Mouse (Mus musculus): ENCODE measurements at regions not wholly inside any gene's neighbourhood (a gene's known extent, or its start where the extent isn't known, plus 50 kb on each side); places are given as distances from the start of the nearest gene placed in this dataset.

GRCm38 (mm10) chr10:15746866-15747265 is 1028.9 kb upstream of the Gje1 start:
- TF ChIP-seq RAD21 (IDR thresholded peaks at IDR 0.05; ENCODE audit: low read depth, low read length), result no peak
- no peak for TF ChIP-seq ZMIZ1 (IDR thresholded peaks at IDR 0.05; ENCODE audit: low read depth, low read length)
- no peak for TF ChIP-seq RCOR1 (conservative IDR thresholded peaks at IDR 0.05; ENCODE audit: low read depth, low read length)
- TF ChIP-seq NELFE (IDR thresholded peaks at IDR 0.05; ENCODE audit: low read depth, low read length), result no peak
- TF ChIP-seq UBTF (IDR thresholded peaks at IDR 0.05; ENCODE audit: low read depth, low read length), result no peak
- TF ChIP-seq MEF2A (IDR thresholded peaks at IDR 0.05; ENCODE audit: borderline replicate concordance, low read depth, low read length), result no peak
- in situ Hi-C loops (cut with MboI; ENCODE audit: low pct_ligation_motif_present, low pct_unique_long_range_greater_than_20kb, low sequenced_read_pairs), result no loop called here
- Histone ChIP-seq H3K36me3 (replicated peaks in 1 of 2; ENCODE audit: control insufficient read depth in 1 of 2, insufficient read depth in 1 of 2, low read length in 1 of 2) (no peaks in the 10 kb centered on the region), H3K4me1 (ENCODE audit: control insufficient read depth in 1 of 2, insufficient read depth in 2 of 2) (no peaks in the 10 kb centered on the region), H3K27ac (ENCODE audit: insufficient read depth, low read depth) (no peak overlapping the region), H3K27me3 (replicated peaks) (no peaks in the 10 kb centered on the region), H3K9ac (ENCODE audit: insufficient read depth, low read depth) (no peak overlapping the region), H3K9me3 (replicated peaks; ENCODE audit: low read length) (no peaks in the 10 kb centered on the region), H3K79me2 (replicated peaks; ENCODE audit: control insufficient read depth, extremely low read depth, insufficient read depth, poor library complexity, severe bottlenecking) (no peaks in the 10 kb centered on the region), H3K4me3 (replicated peaks in 1 of 3; ENCODE audit: low read depth in 2 of 3, low read length in 2 of 3, poor library complexity in 1 of 3) (no peak overlapping the region), H3K4me2 (ENCODE audit: insufficient read depth, low read depth, poor library complexity, severe bottlenecking) (no peak overlapping the region)
- dilution Hi-C loops (cut with MboI; ENCODE audit: extremely low pct_ligation_motif_present, extremely low pct_unique_long_range_greater_than_20kb, low sequenced_read_pairs), result no loop called here
- DNase-seq (ENCODE audit: extremely low read depth), result no peak

- H3K36me3 ChIP-seq (replicated peaks in 1 of 2; ENCODE audit: control insufficient read depth in 1 of 2, insufficient read depth in 1 of 2, low read length in 1 of 2), result no peaks in the 10 kb centered on the region
- H3K27ac ChIP-seq (ENCODE audit: insufficient read depth, low read depth), result no peak overlapping the region
- DNase-seq (ENCODE audit: extremely low read depth), result no peak
- TF ChIP-seq JUN (IDR thresholded peaks at IDR 0.05; ENCODE audit: insufficient read depth, low read depth, low read length) (no peak), JUND (conservative IDR thresholded peaks at IDR 0.05; ENCODE audit: low read depth, low read length) (no peak), HCFC1 (IDR thresholded peaks at IDR 0.05; ENCODE audit: low read depth, low read length) (no peak), ELF1 (IDR thresholded peaks at IDR 0.05; ENCODE audit: low read depth, low read length) (no peak), RAD21 (IDR thresholded peaks at IDR 0.05; ENCODE audit: low read depth, low read length) (no peak), MEF2A (IDR thresholded peaks at IDR 0.05; ENCODE audit: borderline replicate concordance, low read depth, low read length) (no peak), BHLHE40 (IDR thresholded peaks at IDR 0.05; ENCODE audit: low read depth, low read length) (no peak), NELFE (IDR thresholded peaks at IDR 0.05; ENCODE audit: low read depth, low read length) (no peak), POLR2A (IDR thresholded peaks at IDR 0.05; ENCODE audit: low read depth, low read length) (no peak), USF2 (conservative IDR thresholded peaks at IDR 0.05; ENCODE audit: low read depth, low read length) (no peak)
- no peak overlapping the region for H3K9ac ChIP-seq (ENCODE audit: insufficient read depth, low read depth)
- in situ Hi-C loops (cut with MboI; ENCODE audit: low pct_ligation_motif_present, low pct_unique_long_range_greater_than_20kb, low sequenced_read_pairs), result no loop called here
- no peaks in the 10 kb centered on the region for H3K79me2 ChIP-seq (replicated peaks; ENCODE audit: control insufficient read depth, extremely low read depth, insufficient read depth, poor library complexity, severe bottlenecking)
- H3K4me1 ChIP-seq (ENCODE audit: control insufficient read depth in 1 of 2, insufficient read depth in 2 of 2), result no peaks in the 10 kb centered on the region
- dilution Hi-C loops (cut with MboI; ENCODE audit: extremely low pct_ligation_motif_present, extremely low pct_unique_long_range_greater_than_20kb, low sequenced_read_pairs), result no loop called here
- no peaks in the 10 kb centered on the region for H3K9me3 ChIP-seq (replicated peaks; ENCODE audit: low read length)
- no peak overlapping the region for H3K4me2 ChIP-seq (ENCODE audit: insufficient read depth, low read depth, poor library complexity, severe bottlenecking)
- no peak overlapping the region for H3K4me3 ChIP-seq (replicated peaks in 1 of 3; ENCODE audit: low read depth in 2 of 3, low read length in 2 of 3, poor library complexity in 1 of 3)
- no peaks in the 10 kb centered on the region for H3K27me3 ChIP-seq (replicated peaks)
Observed at GRCm38 (mm10) chr10:15738630-15739029, 1020.6 kb upstream of the Gje1 start.

- Histone ChIP-seq H3K4me1 (ENCODE audit: control insufficient read depth in 1 of 2, insufficient read depth in 2 of 2) (no peaks in the 10 kb centered on the region), H3K27ac (ENCODE audit: insufficient read depth, low read depth) (no peak overlapping the region), H3K4me2 (ENCODE audit: insufficient read depth, low read depth, poor library complexity, severe bottlenecking) (no peak overlapping the region), H3K27me3 (replicated peaks) (no peaks in the 10 kb centered on the region), H3K36me3 (replicated peaks in 1 of 2; ENCODE audit: control insufficient read depth in 1 of 2, insufficient read depth in 1 of 2, low read length in 1 of 2) (no peaks in the 10 kb centered on the region), H3K79me2 (replicated peaks; ENCODE audit: control insufficient read depth, extremely low read depth, insufficient read depth, poor library complexity, severe bottlenecking) (no peaks in the 10 kb centered on the region), H3K9ac (ENCODE audit: insufficient read depth, low read depth) (no peak overlapping the region), H3K4me3 (replicated peaks in 1 of 3; ENCODE audit: low read depth in 2 of 3, low read length in 2 of 3, poor library complexity in 1 of 3) (no peak overlapping the region), H3K9me3 (replicated peaks; ENCODE audit: low read length) (no peaks in the 10 kb centered on the region)
- no peak for TF ChIP-seq ETS1 (conservative IDR thresholded peaks at IDR 0.05; ENCODE audit: low read depth, low read length)
- TF ChIP-seq NELFE (IDR thresholded peaks at IDR 0.05; ENCODE audit: low read depth, low read length), result no peak
- TF ChIP-seq USF1 (IDR thresholded peaks at IDR 0.05; ENCODE audit: low read depth, low read length), result no peak
- TF ChIP-seq JUND (conservative IDR thresholded peaks at IDR 0.05; ENCODE audit: low read depth, low read length), result no peak
- TF ChIP-seq ZKSCAN1 (IDR thresholded peaks at IDR 0.05; ENCODE audit: borderline replicate concordance, low read depth, low read length), result no peak
- no peak for TF ChIP-seq ELF1 (IDR thresholded peaks at IDR 0.05; ENCODE audit: low read depth, low read length)
- no peak for TF ChIP-seq MAZ (IDR thresholded peaks at IDR 0.05; ENCODE audit: low read depth, low read length)
- TF ChIP-seq ZNF384 (IDR thresholded peaks at IDR 0.05; ENCODE audit: low read depth, low read length), result no peak
- no peak for TF ChIP-seq JUN (IDR thresholded peaks at IDR 0.05; ENCODE audit: insufficient read depth, low read depth, low read length)
- no peak for TF ChIP-seq MXI1 (IDR thresholded peaks at IDR 0.05; ENCODE audit: low read depth, low read length)
- TF ChIP-seq IRF4 (IDR thresholded peaks at IDR 0.05; ENCODE audit: low read depth, low read length), result no peak
- TF ChIP-seq MEF2A (IDR thresholded peaks at IDR 0.05; ENCODE audit: borderline replicate concordance, low read depth, low read length), result no peak
- TF ChIP-seq HCFC1 (IDR thresholded peaks at IDR 0.05; ENCODE audit: low read depth, low read length), result no peak
- TF ChIP-seq USF2 (conservative IDR thresholded peaks at IDR 0.05; ENCODE audit: low read depth, low read length), result no peak
- no peak for TF ChIP-seq ZC3H11A (IDR thresholded peaks at IDR 0.05; ENCODE audit: low read depth, low read length)
- no peak for TF ChIP-seq TBP (conservative IDR thresholded peaks at IDR 0.05; ENCODE audit: low read depth, low read length)
- in situ Hi-C loops (cut with MboI; ENCODE audit: low pct_ligation_motif_present, low pct_unique_long_range_greater_than_20kb, low sequenced_read_pairs) (no loop called here), dilution Hi-C loops (cut with MboI; ENCODE audit: extremely low pct_ligation_motif_present, extremely low pct_unique_long_range_greater_than_20kb, low sequenced_read_pairs) (no loop called here)
- no peak for DNase-seq (ENCODE audit: extremely low read depth)
Observed at GRCm38 (mm10) chr10:15731318-15731717, 1013.3 kb upstream of the Gje1 start.

All from CH12.LX (cell line).